Mouse (Mus musculus): ENCODE measurements around the gene Usp43. TPM values are rescaled to one million over a fixed set of nuclear protein-coding genes. Genes with fewer than 3 reads are reported as not detected.

Gene Usp43
- total and polyA plus RNA-seq, 3 experiments: not detected

DNA sequence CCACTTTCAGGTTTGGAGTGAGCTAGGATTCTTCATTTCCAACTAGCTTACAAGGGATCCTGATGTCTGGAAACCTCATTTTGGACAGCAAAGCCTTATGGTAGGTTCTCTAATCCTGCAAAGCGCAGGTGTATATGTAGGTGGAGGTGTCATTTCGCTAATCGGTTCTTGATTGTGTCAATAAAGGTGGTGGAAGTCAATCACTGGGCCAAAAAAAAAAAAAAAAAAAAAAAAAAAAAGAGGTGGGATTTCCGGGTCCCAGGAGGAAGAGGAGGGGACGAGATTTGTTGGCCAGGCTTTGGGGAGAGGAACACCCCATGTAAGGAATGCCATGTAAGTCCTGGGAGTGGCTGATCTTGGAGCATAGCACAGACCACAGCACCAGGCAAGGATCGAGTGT, 32.5 kb upstream of the Usp43 start:
- H3K79me2 ChIP-seq (ENCODE audit: control insufficient read depth, insufficient read depth, low read length, poor library complexity): no peaks in the 10 kb centered on the region
- no peaks in the 10 kb centered on the region for H3K9me3 ChIP-seq (replicated peaks; ENCODE audit: insufficient read depth, low read length)
- no peaks in the 10 kb centered on the region for H3K36me3 ChIP-seq (ENCODE audit: control insufficient read depth in 1 of 2, insufficient read depth in 2 of 2, low read length in 2 of 2)
- H3K4me1 ChIP-seq (ENCODE audit: control insufficient read depth in 1 of 2, insufficient read depth in 2 of 2, low read length in 2 of 2): no peaks in the 10 kb centered on the region
- TF ChIP-seq ETS1 (IDR thresholded peaks at IDR 0.05; ENCODE audit: low read depth, low read length): no peak
- no peak for TF ChIP-seq NELFE (IDR thresholded peaks at IDR 0.05; ENCODE audit: low read depth, low read length)
- TF ChIP-seq ZMIZ1 (IDR thresholded peaks at IDR 0.05; ENCODE audit: low read depth, low read length): no peak
- TF ChIP-seq JUND (IDR thresholded peaks at IDR 0.05; ENCODE audit: low read depth, low read length): no peak
- TF ChIP-seq USF2 (IDR thresholded peaks at IDR 0.05; ENCODE audit: borderline replicate concordance in 1 of 2, insufficient read depth in 1 of 2, low read depth in 1 of 2, low read length in 2 of 2): no peak
- no peak for TF ChIP-seq ZNF384 (IDR thresholded peaks at IDR 0.05; ENCODE audit: low read depth, low read length)
- TF ChIP-seq MAFK (IDR thresholded peaks at IDR 0.05; ENCODE audit: borderline replicate concordance, low read depth, low read length): no peak
- no peak for TF ChIP-seq NRF1 (IDR thresholded peaks at IDR 0.05; ENCODE audit: insufficient read depth, low read depth, low read length, poor library complexity, severe bottlenecking)
- no peak for TF ChIP-seq MAZ (IDR thresholded peaks at IDR 0.05; ENCODE audit: low read depth, low read length)
- no peak for TF ChIP-seq RAD21 (IDR thresholded peaks at IDR 0.05; ENCODE audit: low read depth, low read length)
- no peak for TF ChIP-seq MAX (IDR thresholded peaks at IDR 0.05; ENCODE audit: low read length)
- TF ChIP-seq TCF12 (IDR thresholded peaks at IDR 0.05; ENCODE audit: low read depth, low read length): no peak
- no peak for TF ChIP-seq CHD2 (IDR thresholded peaks at IDR 0.05; ENCODE audit: low read length)
- no peak for TF ChIP-seq RCOR1 (IDR thresholded peaks at IDR 0.05; ENCODE audit: low read depth, low read length)
- TF ChIP-seq KAT2A (conservative IDR thresholded peaks at IDR 0.05; ENCODE audit: low read depth, low read length): no peak
- no peak for TF ChIP-seq E2F4 (IDR thresholded peaks at IDR 0.05; ENCODE audit: borderline replicate concordance, low read depth, low read length)
- no peak for TF ChIP-seq EP300 (IDR thresholded peaks at IDR 0.05; ENCODE audit: low read depth in 1 of 2, low read length in 2 of 2)
- H3K4me3 ChIP-seq (ENCODE audit: control insufficient read depth in 1 of 2, insufficient read depth in 1 of 2, low read depth in 2 of 2, low read length in 2 of 2): no peak overlapping the region
- H3K9ac ChIP-seq (ENCODE audit: control insufficient read depth, low read depth, low read length, poor library complexity, severe bottlenecking): no peak overlapping the region
- DNase-seq (ENCODE audit: low read depth, low spot score): no peak
- H3K27ac ChIP-seq (ENCODE audit: control insufficient read depth, low read depth, low read length): no peak overlapping the region
- no peaks in the 10 kb centered on the region for H3K27me3 ChIP-seq (ENCODE audit: control insufficient read depth in 1 of 2, insufficient read depth in 2 of 2, low read length in 2 of 2)

DNA sequence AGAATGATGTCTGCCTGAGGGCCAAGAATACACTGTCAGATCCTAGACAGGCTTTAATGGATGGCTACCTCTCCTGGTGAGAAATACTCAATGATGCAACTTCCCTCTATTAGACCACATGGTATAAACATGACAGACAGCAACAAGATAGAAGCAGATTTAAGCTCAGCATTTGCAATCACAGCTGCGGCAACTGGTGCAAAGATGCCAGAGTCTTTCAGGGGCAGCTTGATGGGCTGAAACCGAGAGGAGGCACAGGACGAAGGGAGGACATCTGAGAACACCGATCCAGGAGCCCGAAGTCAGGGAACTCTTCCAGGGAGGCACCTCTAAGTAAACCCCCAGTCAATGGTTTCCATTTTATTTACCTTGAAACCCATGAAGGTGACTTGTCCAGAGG, 31.7 kb upstream of the Usp43 start:
- Histone ChIP-seq H3K27me3 (ENCODE audit: control insufficient read depth in 1 of 2, insufficient read depth in 2 of 2, low read length in 2 of 2) (no peaks in the 10 kb centered on the region), H3K79me2 (ENCODE audit: control insufficient read depth, insufficient read depth, low read length, poor library complexity) (no peaks in the 10 kb centered on the region), H3K4me3 (ENCODE audit: control insufficient read depth in 1 of 2, insufficient read depth in 1 of 2, low read depth in 2 of 2, low read length in 2 of 2) (no peak overlapping the region), H3K9ac (ENCODE audit: control insufficient read depth, low read depth, low read length, poor library complexity, severe bottlenecking) (no peak overlapping the region), H3K36me3 (ENCODE audit: control insufficient read depth in 1 of 2, insufficient read depth in 2 of 2, low read length in 2 of 2) (no peaks in the 10 kb centered on the region), H3K27ac (ENCODE audit: control insufficient read depth, low read depth, low read length) (no peak overlapping the region), H3K4me1 (ENCODE audit: control insufficient read depth in 1 of 2, insufficient read depth in 2 of 2, low read length in 2 of 2) (no peaks in the 10 kb centered on the region), H3K9me3 (replicated peaks; ENCODE audit: insufficient read depth, low read length) (no peaks in the 10 kb centered on the region)
- TF ChIP-seq ZMIZ1 (IDR thresholded peaks at IDR 0.05; ENCODE audit: low read depth, low read length) (no peak), GATA1 (IDR thresholded peaks at IDR 0.05; ENCODE audit: low read depth, low read length) (no peak), ZNF384 (IDR thresholded peaks at IDR 0.05; ENCODE audit: low read depth, low read length) (no peak), MYC (IDR thresholded peaks at IDR 0.05; ENCODE audit: low read depth, low read length) (no peak)
- DNase-seq (ENCODE audit: low read depth, low spot score): no peak

All from MEL (cell line).